24 mouse cellular contexts compared by ENCODE assay signal in genomic region chr15:98956000-98956399, GRCm38 (mm10). TPM values are rescaled to one million over a fixed set of nuclear protein-coding genes. Genes with fewer than 3 reads are reported as not detected.
DNase-seq lines count a peak whose midpoint lies in the region; ATAC-seq and TF ChIP-seq lines count a peak whose summit lies in the region.
"Had no signal": no experiment of that assay in that cellular context is flagged by ENCODE, and none has a peak within 500 bp of the region (broad histone marks: within the 10 kb centered on the region; RNA-seq: fewer than 3 reads in every experiment).

No protein-coding gene starts in this region.

- peak overlapping the region; percentile 70 for H3K4me2 ChIP-seq in forebrain, embryonic 15.5 days (replicated peaks)
- peak overlapping the region; percentile 82 for H3K4me2 ChIP-seq in hindbrain, embryonic 16.5 days (ENCODE audit: low read length)
- H3K4me2 ChIP-seq in midbrain, postnatal 0 days (ENCODE audit: low read depth, low read length, poor library complexity, severe bottlenecking) = peak overlapping the region; percentile 83
- H3K4me2 ChIP-seq: intestine, embryonic 15.5 days; limb, embryonic 12.5 days; liver, embryonic 15.5 days had no signal

- no peaks in the 10 kb centered on the region for H3K9me3 ChIP-seq in forebrain, embryonic 15.5 days
- H3K9me3 ChIP-seq in hindbrain, embryonic 16.5 days (ENCODE audit: control insufficient read depth, low read length) = no peaks in the 10 kb centered on the region
- H3K9me3 ChIP-seq in midbrain, postnatal 0 days (ENCODE audit: low read length) = no peaks in the 10 kb centered on the region
- H3K9me3 ChIP-seq: intestine, embryonic 15.5 days; limb, embryonic 12.5 days; liver, embryonic 15.5 days had no signal

- H3K9ac ChIP-seq in forebrain, embryonic 15.5 days (replicated peaks) = peak overlapping the region; percentile 100; the same call in 1 of the 2 replicates
- H3K9ac ChIP-seq in hindbrain, embryonic 16.5 days (ENCODE audit: low read depth, low read length) = no peak overlapping the region
- H3K9ac ChIP-seq in midbrain, postnatal 0 days (replicated peaks; ENCODE audit: low read length, poor library complexity, severe bottlenecking) = peak overlapping the region; percentile 75
- H3K9ac ChIP-seq: intestine, embryonic 15.5 days; limb, embryonic 12.5 days; liver, embryonic 15.5 days had no signal

- TF ChIP-seq CTCF in brain, embryonic 14.5 days (IDR thresholded peaks at IDR 0.05; ENCODE audit: borderline replicate concordance, extremely low read depth, insufficient read depth, insufficient read length) = no peak
- peak; percentile 55; the same call in 1 of the 2 replicates for TF ChIP-seq CTCF in midbrain, postnatal 0 days (IDR thresholded peaks at IDR 0.05)

- H3K27ac ChIP-seq in forebrain, embryonic 15.5 days (replicated peaks) = peak overlapping the region; percentile 98
- H3K27ac ChIP-seq in hindbrain, embryonic 16.5 days (ENCODE audit: low read depth, low read length) = peak overlapping the region; percentile 99
- H3K27ac ChIP-seq in midbrain, postnatal 0 days (ENCODE audit: low read depth, low read length) = peak overlapping the region; percentile 94
- H3K27ac ChIP-seq: gastrocnemius, adult 2 months; heart, adult 2 months; intestine, embryonic 15.5 days; kidney, postnatal 0 days; limb, embryonic 12.5 days; liver, embryonic 15.5 days had no signal

- peaks cover 2% of the 10 kb centered on the region; the same call in 1 of the 2 replicates for H3K36me3 ChIP-seq in forebrain, embryonic 15.5 days
- H3K36me3 ChIP-seq in hindbrain, embryonic 16.5 days (ENCODE audit: control insufficient read depth, insufficient read depth, low read length) = no peaks in the 10 kb centered on the region
- H3K36me3 ChIP-seq in midbrain, postnatal 0 days (ENCODE audit: insufficient read depth, low read length) = 0 out of 2 replicates have a peak, but pooled peaks cover under 1% of the 10 kb centered on the region
- H3K36me3 ChIP-seq: intestine, embryonic 15.5 days; liver, embryonic 15.5 days had no signal

- peak; percentile 61 for DNase-seq in brain, embryonic 14.5 days (ENCODE audit: low read depth)
- DNase-seq in midbrain, postnatal 0 days (ENCODE audit: low spot score) = no peak
- DNase-seq in adrenal gland, adult (ENCODE audit: inconsistent age in 2 of 2, low spot score in 1 of 2) = no peak
- DNase-seq in cerebellum, postnatal 36 days = no peak
- DNase-seq in adrenal gland, postnatal 36 days = no peak
- DNase-seq in kidney, adult 18-20 months = no peak
- DNase-seq: adrenal gland, adult 8-10 months; cerebellum, adult 9-11 months; gastrocnemius, adult 2 months; heart, adult 2 months; heart, postnatal 10 days; layer of hippocampus, postnatal 36 days; lung, postnatal 14 days; right cerebral cortex, adult 18-20 months; thymus, postnatal 14 days had no signal

- peaks cover 9% of the 10 kb centered on the region; the same call in 1 of the 2 replicates for H3K4me1 ChIP-seq in forebrain, embryonic 15.5 days
- H3K4me1 ChIP-seq in hindbrain, embryonic 16.5 days (ENCODE audit: control insufficient read depth, insufficient read depth, low read depth, low read length) = peaks cover 4% of the 10 kb centered on the region
- H3K4me1 ChIP-seq in midbrain, postnatal 0 days (ENCODE audit: insufficient read depth, low read length) = no peaks in the 10 kb centered on the region

- no peaks in the 10 kb centered on the region for H3K27me3 ChIP-seq in forebrain, embryonic 15.5 days
- H3K27me3 ChIP-seq in hindbrain, embryonic 16.5 days (replicated peaks; ENCODE audit: control insufficient read depth, insufficient read depth, low read length) = no peaks in the 10 kb centered on the region
- no peaks in the 10 kb centered on the region for H3K27me3 ChIP-seq in midbrain, postnatal 0 days (ENCODE audit: insufficient read depth, low read length)
- H3K27me3 ChIP-seq: intestine, embryonic 15.5 days; limb, embryonic 12.5 days had no signal

- ATAC-seq in forebrain, embryonic 15.5 days (replicated peaks) = no peak
- no peak for ATAC-seq in hindbrain, embryonic 16.5 days
- ATAC-seq in midbrain, postnatal 0 days (ENCODE audit: low FRiP score) = no peak
- ATAC-seq: intestine, embryonic 15.5 days had no signal

- peak overlapping the region; percentile 98; the same call in 1 of the 2 replicates for H3K4me3 ChIP-seq in forebrain, embryonic 15.5 days
- H3K4me3 ChIP-seq in hindbrain, embryonic 16.5 days (ENCODE audit: low read length) = no peak overlapping the region
- peak overlapping the region; percentile 62; the same call in 1 of the 2 replicates for H3K4me3 ChIP-seq in midbrain, postnatal 0 days (ENCODE audit: low read depth, low read length)
- H3K4me3 ChIP-seq: gastrocnemius, adult 2 months; heart, adult 2 months; intestine, embryonic 15.5 days; limb, embryonic 12.5 days; liver, embryonic 15.5 days had no signal

- no peak for TF ChIP-seq POLR2A in brain, embryonic 14.5 days (IDR thresholded peaks at IDR 0.05; ENCODE audit: borderline replicate concordance, extremely low read depth, insufficient read depth, insufficient read length, poor library complexity, severe bottlenecking)

- WGBS in forebrain, embryonic 15.5 days = 46% methylated on average over 4 of the region's 4 CpGs
- 41% methylated on average over 4 of the region's 4 CpGs for WGBS in hindbrain, embryonic 16.5 days
- 32% methylated on average over 4 of the region's 4 CpGs for WGBS in midbrain, postnatal 0 days

RNA-seq across cellular contexts. Expression of gene Tuba1a, which starts 2.5 kb away (rescaled TPM):
- polyA plus RNA-seq in brain, embryonic 14.5 days (2012; rRNA removed) = 11,216 and 14,471 TPM in 2 replicates
- 14,933 and 15,115 TPM in 2 replicates for polyA plus RNA-seq in forebrain, embryonic 15.5 days (2015; fragmentation: Nextera tagmentation; extraction: Ambion mirVana)
- 15,480 and 15,543 TPM in 2 replicates for polyA plus RNA-seq in hindbrain, embryonic 16.5 days (2015; fragmentation: Nextera tagmentation; extraction: Ambion mirVana)
- total RNA-seq in midbrain, postnatal 0 days (2014; rRNA removed) = 17,447 and 20,461 TPM in 2 replicates
- 15,641 and 16,823 TPM in 2 replicates for polyA plus RNA-seq in midbrain, postnatal 0 days (2015; fragmentation: Nextera tagmentation; extraction: Ambion mirVana)
- total RNA-seq in adrenal gland, postnatal 36 days (2021) = 100 to 1,000 TPM in 1 of 2 experiments, 10 to 100 TPM in 1; 87.9 to 123 TPM

RNA-seq across cellular contexts. Expression of gene Gm49450, which starts 2.6 kb away (rescaled TPM):
- polyA plus RNA-seq in brain, embryonic 14.5 days (2012; rRNA removed) = 136 and 183 TPM in 2 replicates
- polyA plus RNA-seq in forebrain, embryonic 15.5 days (2015; fragmentation: Nextera tagmentation; extraction: Ambion mirVana) = not detected in 2 replicates
- not detected in 2 replicates for polyA plus RNA-seq in hindbrain, embryonic 16.5 days (2015; fragmentation: Nextera tagmentation; extraction: Ambion mirVana)
- total RNA-seq in midbrain, postnatal 0 days (2014; rRNA removed) = 1,797 and 2,945 TPM in 2 replicates
- not detected in 2 replicates for polyA plus RNA-seq in midbrain, postnatal 0 days (2015; fragmentation: Nextera tagmentation; extraction: Ambion mirVana)
- total RNA-seq in adrenal gland, postnatal 36 days (2021) = not detected
- total RNA-seq: adrenal gland, adult 8-10 months; gastrocnemius, adult 2 months; heart, adult 2 months; heart, postnatal 10 days; layer of hippocampus, postnatal 36 days; MEL had no signal
- polyA plus RNA-seq: embryonic facial prominence, embryonic 11.5 days; intestine, embryonic 15.5 days; kidney, postnatal 0 days; limb, embryonic 12.5 days; liver, embryonic 15.5 days; stomach, embryonic 16.5 days had no signal

RNA-seq across cellular contexts. Expression of gene Tuba1b, which starts 21.6 kb away (rescaled TPM):
- 2,160 and 2,864 TPM in 2 replicates for polyA plus RNA-seq in brain, embryonic 14.5 days (2012; rRNA removed)
- polyA plus RNA-seq in forebrain, embryonic 15.5 days (2015; fragmentation: Nextera tagmentation; extraction: Ambion mirVana) = 1,138 and 1,204 TPM in 2 replicates
- 1,672 and 1,683 TPM in 2 replicates for polyA plus RNA-seq in hindbrain, embryonic 16.5 days (2015; fragmentation: Nextera tagmentation; extraction: Ambion mirVana)
- 2,522 and 3,264 TPM in 2 replicates for total RNA-seq in midbrain, postnatal 0 days (2014; rRNA removed)
- 1,582 and 1,796 TPM in 2 replicates for polyA plus RNA-seq in midbrain, postnatal 0 days (2015; fragmentation: Nextera tagmentation; extraction: Ambion mirVana)
- 100 to 1,000 TPM; 252 to 276 TPM for total RNA-seq in adrenal gland, postnatal 36 days (2021)

RNA-seq across cellular contexts. Expression of gene Lmbr1l, which starts 38.0 kb away (rescaled TPM):
- 106 and 176 TPM in 2 replicates for polyA plus RNA-seq in brain, embryonic 14.5 days (2012; rRNA removed)
- 43.2 and 45.2 TPM in 2 replicates for polyA plus RNA-seq in forebrain, embryonic 15.5 days (2015; fragmentation: Nextera tagmentation; extraction: Ambion mirVana)
- 25.9 and 27.0 TPM in 2 replicates for polyA plus RNA-seq in hindbrain, embryonic 16.5 days (2015; fragmentation: Nextera tagmentation; extraction: Ambion mirVana)
- total RNA-seq in midbrain, postnatal 0 days (2014; rRNA removed) = 46.0 and 56.9 TPM in 2 replicates
- 19.6 and 21.7 TPM in 2 replicates for polyA plus RNA-seq in midbrain, postnatal 0 days (2015; fragmentation: Nextera tagmentation; extraction: Ambion mirVana)
- total RNA-seq in adrenal gland, postnatal 36 days (2021) = 10 to 100 TPM; 14.0 to 15.5 TPM

RNA-seq across cellular contexts. Expression of gene Dhh, which starts 57.7 kb away (rescaled TPM):
- polyA plus RNA-seq in brain, embryonic 14.5 days (2012; rRNA removed) = 0.37 and 0.88 TPM in 2 replicates
- 0.52 and 0.68 TPM in 2 replicates for polyA plus RNA-seq in forebrain, embryonic 15.5 days (2015; fragmentation: Nextera tagmentation; extraction: Ambion mirVana)
- polyA plus RNA-seq in hindbrain, embryonic 16.5 days (2015; fragmentation: Nextera tagmentation; extraction: Ambion mirVana) = 1.3 and 2.1 TPM in 2 replicates
- total RNA-seq in midbrain, postnatal 0 days (2014; rRNA removed) = 0.38 and 0.71 TPM in 2 replicates
- polyA plus RNA-seq in midbrain, postnatal 0 days (2015; fragmentation: Nextera tagmentation; extraction: Ambion mirVana) = 0.18 and 0.22 TPM in 2 replicates
- 1 to 10 TPM; 2.2 to 3.0 TPM for total RNA-seq in adrenal gland, postnatal 36 days (2021)

Comparison
In these comparisons a context has a peak if more than half of its experiments do, and no peak if none do; other contexts are left out.
1. RNA of gene Gm49450, which starts 2.6 kb away (polyA plus RNA-seq): 136 to 183 TPM in brain, embryonic 14.5 days; not detected in forebrain, embryonic 15.5 days, not detected in hindbrain, embryonic 16.5 days and not detected in midbrain, postnatal 0 days; every median in the first group is over 100 times any median in the second.
2. Peak in every context shown above with its lines, with median percentiles within 50 percentile points of each other: H3K27ac ChIP-seq and H3K4me2 ChIP-seq.